Mouse (Mus musculus) C2C12 (cell line): ENCODE data around the gene Bdkrb2. TPM values are rescaled to one million over a fixed set of nuclear protein-coding genes. Genes with fewer than 3 reads are reported as not detected.

Experiments used
- H3K27me3 ChIP-seq: one replicate; pipeline ENCODE4 v1.6.1; 2011; ENCODE audit not compliant: control insufficient read depth, insufficient read depth, insufficient read length
- H3K36me3 ChIP-seq: one replicate; pipeline ENCODE4 v1.6.1; 2011; ENCODE audit not compliant: control insufficient read depth, insufficient read depth
- H3K4me3 ChIP-seq: one replicate; pipeline ENCODE4 v1.5.1; 2011; ENCODE audit warnings: mild to moderate bottlenecking, control low read depth; ENCODE audit not compliant: poor library complexity, insufficient read depth, severe bottlenecking
- H3K79me2 ChIP-seq: one replicate; pipeline ENCODE4 v1.6.1; 2011; ENCODE audit not compliant: control insufficient read depth, insufficient read depth
- H3K79me3 ChIP-seq: one replicate; pipeline ENCODE4 v1.6.1; 2011; ENCODE audit warnings: low read depth, control low read depth
- H3ac ChIP-seq: one replicate; pipeline ENCODE3; 2011; ENCODE audit warnings: low read depth; ENCODE audit not compliant: control insufficient read depth, insufficient read length
- CEBPB ChIP-seq: IDR thresholded peaks from one replicate; pipeline ENCODE4 v1.6.1; 2011; ENCODE audit warnings: low read depth, mild to moderate bottlenecking, control low read depth, moderate library complexity
- CTCF ChIP-seq: IDR thresholded peaks from one replicate; pipeline ENCODE4 v1.5.1; 2011; ENCODE audit not compliant: control insufficient read depth, insufficient read depth, insufficient read length
- FOSL1 ChIP-seq: IDR thresholded peaks from one replicate; pipeline ENCODE4 v1.8.0; 2011; ENCODE audit warnings: mild to moderate bottlenecking, low read length; ENCODE audit not compliant: poor library complexity, insufficient read depth, severe bottlenecking
- MAX ChIP-seq: IDR thresholded peaks from one replicate; pipeline ENCODE4 v1.6.1; 2011; ENCODE audit warnings: mild to moderate bottlenecking, control low read depth
- MYOD1 ChIP-seq: IDR thresholded peaks from one replicate; pipeline ENCODE4 v1.6.1; 2011; ENCODE audit warnings: low read depth; ENCODE audit not compliant: control insufficient read depth, insufficient read length
- MYOG ChIP-seq: IDR thresholded peaks from one replicate; pipeline ENCODE4 v1.6.1; 2011; ENCODE audit not compliant: control insufficient read depth, insufficient read length; ENCODE audit errors: extremely low read depth
- USF1 ChIP-seq: IDR thresholded peaks from one replicate; pipeline ENCODE4 v1.6.1; 2011; ENCODE audit warnings: low read depth, mild to moderate bottlenecking, control low read depth, moderate library complexity
- long read RNA-seq, 2 experiments: library from polyadenylated mRNA; unstranded; transcript quantifications; one replicate each; pipeline ENCODE4 v2.0.0; 2019 to 2020
- polyA plus RNA-seq: library from polyadenylated mRNA; unstranded; fragments of >200 nt; fragmentation: generic; extraction: Trizol; gene quantifications from one replicate; pipeline ENCODE4 v1.2.1, GENCODE M21; 2012; ENCODE audit warnings: missing spikeins

Bdkrb2 gene
- 1.2 TPM for polyA plus RNA-seq
- long read RNA-seq, experiment 1, partial matches to known transcripts, result 1 of 2 reads
- long read RNA-seq, experiment 1, other reads (novel, unspliced or antisense), result 0 of 2 reads
- long read RNA-seq, experiment 2, transcript Bdkrb2-201 (3 exons, 3,792 nt), result major isoform, 28 of 36 reads
- long read RNA-seq, experiment 2, partial matches to known transcripts, result 3 of 36 reads
- long read RNA-seq, experiment 2, other reads (novel, unspliced or antisense), result 5 of 36 reads

- H3K36me3 ChIP-seq, result no peaks in the 10 kb centered on the region
- no peaks in the 10 kb centered on the region for H3K79me2 ChIP-seq
- H3K27me3 ChIP-seq, result no peaks in the 10 kb centered on the region
- no peaks in the 10 kb centered on the region for H3K79me3 ChIP-seq
- no peak within 1 kb of the TSS for H3ac ChIP-seq
- TF ChIP-seq CEBPB, result no peak
- no peak for TF ChIP-seq MYOD1
- no peak for TF ChIP-seq MYOG
- TF ChIP-seq FOSL1, result no peak
- no peak for TF ChIP-seq CTCF
- no peak for TF ChIP-seq MAX
- no peak for TF ChIP-seq USF1
- no peak within 1 kb of the TSS for H3K4me3 ChIP-seq
Measured at GRCm38 (mm10) chr12:105562936-105563680, at the start of gene Bdkrb2. TSS of gene Bdkrb2 (plus strand) at chr12:105563226.

- Histone ChIP-seq H3K27me3 (no peaks in the 10 kb centered on the region), H3ac (no peak overlapping the region), H3K36me3 (no peaks in the 10 kb centered on the region), H3K79me2 (no peaks in the 10 kb centered on the region), H3K4me3 (no peak overlapping the region), H3K79me3 (no peaks in the 10 kb centered on the region)
- TF ChIP-seq USF1 (no peak), FOSL1 (no peak), MYOD1 (no peak), MYOG (no peak), MAX (no peak), CEBPB (no peak), CTCF (no peak)
Measured at GRCm38 (mm10) chr12:105514111-105514510, 48.9 kb upstream of the Bdkrb2 start.

- TF ChIP-seq CEBPB, result no peak
- peak; percentile 19 for TF ChIP-seq USF1
- TF ChIP-seq MAX, result peak; percentile 43
- H3K4me3 ChIP-seq, result no peak overlapping the region
- H3ac ChIP-seq, result no peak overlapping the region
Measured at GRCm38 (mm10) chr12:105517026-105517675, 45.9 kb upstream of the Bdkrb2 start.

GRCm38 (mm10) chr12:105519851-105520250 is 43.2 kb upstream of the Bdkrb2 start:
- Histone ChIP-seq H3K4me3 (no peak overlapping the region), H3ac (no peak overlapping the region), H3K36me3 (no peaks in the 10 kb centered on the region), H3K79me2 (no peaks in the 10 kb centered on the region), H3K27me3 (no peaks in the 10 kb centered on the region), H3K79me3 (no peaks in the 10 kb centered on the region)
- TF ChIP-seq CTCF (no peak), MAX (no peak), CEBPB (no peak), USF1 (no peak)

More at GRCm38 (mm10) chr12:105517026-105517675, 45.9 kb upstream of the Bdkrb2 start:
- no peaks in the 10 kb centered on the region for H3K27me3 ChIP-seq
- no peaks in the 10 kb centered on the region for H3K36me3 ChIP-seq
- no peaks in the 10 kb centered on the region for H3K79me2 ChIP-seq
- H3K79me3 ChIP-seq, result no peaks in the 10 kb centered on the region

- H3K79me2 ChIP-seq, result no peaks in the 10 kb centered on the region
- H3ac ChIP-seq, result no peak overlapping the region
- H3K4me3 ChIP-seq, result no peak overlapping the region
- no peaks in the 10 kb centered on the region for H3K27me3 ChIP-seq
- no peaks in the 10 kb centered on the region for H3K36me3 ChIP-seq
- no peaks in the 10 kb centered on the region for H3K79me3 ChIP-seq
- TF ChIP-seq CTCF (no peak), USF1 (no peak), FOSL1 (no peak), MAX (no peak), MYOG (no peak), CEBPB (no peak), MYOD1 (no peak)
Measured at GRCm38 (mm10) chr12:105521170-105521762, 41.8 kb upstream of the Bdkrb2 start.
